Mouse (Mus musculus): ENCODE data around the gene Necab2.

- no peak for TF ChIP-seq TAL1 (IDR thresholded peaks at IDR 0.05; ENCODE audit: low read length)
- no peak for TF ChIP-seq GATA1 (IDR thresholded peaks at IDR 0.05; ENCODE audit: low read length)
Observed at GRCm38 (mm10) chr8:119408311-119408710, 38.2 kb upstream of the Necab2 start.
